Mouse (Mus musculus) midbrain, embryonic 13.5 days (tissue): ENCODE data around the gene H1foo. TPM values are rescaled to one million over a fixed set of nuclear protein-coding genes. Genes with fewer than 3 reads are reported as not detected.

ENCODE experiments used
- ATAC-seq: fragments of 200-750 bp; cut with Nextera tagmentation; 2 replicates; pipeline ENCODE4 v1.8.0; 2017; ENCODE audit warnings: mild to moderate bottlenecking, moderate TSS enrichment, moderate library complexity
- H3K27ac ChIP-seq: fragments of 300-500 bp; sonication (generic); 2 replicates; pipeline ENCODE4 v1.5.1; 2015; ENCODE audit warnings: inconsistent platforms, mild to moderate bottlenecking, moderate library complexity
- H3K27me3 ChIP-seq: fragments of 300-500 bp; sonication (generic); 2 replicates; pipeline ENCODE4 v1.6.1; 2015; ENCODE audit warnings: mild to moderate bottlenecking, inconsistent platforms
- H3K36me3 ChIP-seq: fragments of 300-500 bp; sonication (generic); 2 replicates; pipeline ENCODE4 v1.6.1; 2015; ENCODE audit warnings: mild to moderate bottlenecking, inconsistent platforms
- H3K4me1 ChIP-seq: fragments of 300-500 bp; sonication (generic); replicated peaks from 2 replicates; pipeline ENCODE4 v1.6.1; 2015; ENCODE audit warnings: inconsistent platforms
- H3K4me2 ChIP-seq: fragments of 300-500 bp; sonication (generic); replicated peaks from 2 replicates; pipeline ENCODE4 v1.6.1; 2015; ENCODE audit warnings: moderate library complexity, mild to moderate bottlenecking, inconsistent platforms
- H3K4me3 ChIP-seq: fragments of 300-500 bp; sonication (generic); replicated peaks from 2 replicates; pipeline ENCODE4 v1.5.1; 2015; ENCODE audit warnings: mild to moderate bottlenecking, inconsistent platforms
- H3K9ac ChIP-seq: fragments of 300-500 bp; sonication (generic); replicated peaks from 2 replicates; pipeline ENCODE4 v1.6.1; 2015; ENCODE audit warnings: mild to moderate bottlenecking, inconsistent platforms
- H3K9me3 ChIP-seq: fragments of 300-500 bp; sonication (generic); 2 replicates; pipeline ENCODE4 v1.6.1; 2016; ENCODE audit warnings: mild to moderate bottlenecking, inconsistent platforms
- WGBS: fragments of 180-500 bp; shearing (Covaris S2); methylation state at CpG from one replicate; pipeline ENCODE4 v1.1.7; 2015; 5-methylcytosine and 5-hydroxymethylcytosine counted together
- polyA plus RNA-seq: library from polyadenylated mRNA; unstranded; fragments of >200 nt; fragmentation: Nextera tagmentation; extraction: Ambion mirVana; gene quantifications from 2 replicates; pipeline ENCODE4 v1.2.1, GENCODE M21; 2015

Gene H1foo
- polyA plus RNA-seq, 1 experiment from 2014 or later = not detected

GRCm38 (mm10) chr6:115999227-115999626 lies 54.5 kb downstream of the H1foo start:
- no peak overlapping the region for H3K27ac ChIP-seq

More at GRCm38 (mm10) chr6:115999227-115999626, 54.5 kb downstream of the H1foo start:
- Histone ChIP-seq H3K27me3 (peaks cover 26% of the 10 kb centered on the region), H3K4me1 (peaks cover 7% of the 10 kb centered on the region), H3K9me3 (no peaks in the 10 kb centered on the region), H3K9ac (no peak overlapping the region), H3K36me3 (no peaks in the 10 kb centered on the region), H3K4me3 (no peak overlapping the region), H3K4me2 (no peak overlapping the region)
- WGBS = 84% methylated on average over 2 of the region's 2 CpGs
- no peak for ATAC-seq

Other genes starting within 250 kb of the H1foo start
- 0.79 and 1.1 TPM in 2 replicates for gene Tmem40, start 182.5 kb upstream of the H1foo start, polyA plus RNA-seq
- gene Cand2, start 170.4 kb upstream of the H1foo start, polyA plus RNA-seq = 16.4 and 18.5 TPM in 2 replicates
- 1,380 and 1,385 TPM in 2 replicates for gene Rpl32, start 136.2 kb upstream of the H1foo start, polyA plus RNA-seq
- 2.2 and 3.2 TPM in 2 replicates for gene Efcab12, start 106.5 kb upstream of the H1foo start, polyA plus RNA-seq
- gene Mbd4, start 91.6 kb upstream of the H1foo start, polyA plus RNA-seq = 14.5 and 14.9 TPM in 2 replicates
- gene Ift122, start 91.5 kb upstream of the H1foo start, polyA plus RNA-seq = 25.8 and 28.8 TPM in 2 replicates
- gene Rho, start 13.2 kb upstream of the H1foo start, polyA plus RNA-seq = 0.05 and 0.21 TPM in 2 replicates
- gene Plxnd1, start 50.1 kb downstream of the H1foo start, polyA plus RNA-seq = 6.5 and 8.2 TPM in 2 replicates
- 35.7 and 36.4 TPM in 2 replicates for gene Tmcc1, start 248.5 kb downstream of the H1foo start, polyA plus RNA-seq